Mouse (Mus musculus) heart, adult 2 months (tissue): ENCODE results near the gene Rnf212b.

ENCODE experiments used
- CTCF ChIP-seq: fragments of 200-600 bp; IDR thresholded peaks from 2 replicates; pipeline ENCODE4 v1.8.1; 2022; ENCODE audit warnings: antibody characterized with exemption, mild to moderate bottlenecking, moderate library complexity
- POLR2A ChIP-seq: fragments of 200-500 bp; IDR thresholded peaks from 2 replicates; pipeline ENCODE4 v1.6.1; 2011; ENCODE audit warnings: mild to moderate bottlenecking, low read depth, low read length, control low read depth; ENCODE audit not compliant: insufficient read depth

DNA sequence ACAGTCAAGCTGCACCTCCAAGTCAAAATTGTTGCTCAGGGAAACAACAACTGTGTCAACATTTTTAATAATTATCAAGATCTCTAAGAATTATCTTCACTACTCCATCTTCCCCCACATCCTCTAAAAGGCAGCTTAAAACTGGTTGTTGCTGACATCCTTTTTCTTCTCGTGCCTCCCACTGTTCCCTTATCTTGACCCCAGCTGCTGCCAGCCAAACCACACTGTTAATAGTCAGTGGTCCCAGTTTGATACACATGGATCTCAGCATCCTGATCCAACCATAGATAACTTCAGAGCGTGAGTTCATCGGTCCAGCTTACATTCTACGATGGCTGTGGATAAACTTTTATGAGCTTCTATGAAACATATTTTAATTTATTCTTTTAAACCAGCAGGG, 36.0 kb upstream of the Rnf212b start:
- TF ChIP-seq POLR2A: no peak
- TF ChIP-seq CTCF: no peak
